In genomic region chr10:18445603-18446358, GRCm38 (mm10) we compare ENCODE assay signal across 14 mouse cellular contexts.
DNase-seq lines count a peak whose midpoint lies in the region; ATAC-seq and TF ChIP-seq lines count a peak whose summit lies in the region.
"Had no signal": no experiment of that assay in that cellular context is flagged by ENCODE, and none has a peak within 500 bp of the region (broad histone marks: within the 10 kb centered on the region; RNA-seq: fewer than 3 reads in every experiment).

No protein-coding gene starts in this region.

- peak overlapping the region; percentile 64 for H3K9ac ChIP-seq in heart, embryonic 13.5 days
- no peak overlapping the region for H3K9ac ChIP-seq in ES-E14 (ENCODE audit: insufficient read depth, low read depth, low read length, poor library complexity, severe bottlenecking)
- no peak overlapping the region for H3K9ac ChIP-seq in forebrain, embryonic 12.5 days
- H3K9ac ChIP-seq in midbrain, embryonic 12.5 days (replicated peaks), result no peak overlapping the region

- no peaks in the 10 kb centered on the region for H3K27me3 ChIP-seq in heart, embryonic 13.5 days (replicated peaks)
- H3K27me3 ChIP-seq in forebrain, embryonic 12.5 days, result no peaks in the 10 kb centered on the region
- H3K27me3 ChIP-seq in midbrain, embryonic 12.5 days, result peaks cover 28% of the 10 kb centered on the region

- no peak overlapping the region for H3K4me3 ChIP-seq in heart, embryonic 13.5 days
- H3K4me3 ChIP-seq in ES-E14 (ENCODE audit: insufficient read depth in 1 of 2, low read depth in 1 of 2, low read length in 2 of 2, poor library complexity in 1 of 2, severe bottlenecking in 1 of 2), result no peak overlapping the region
- no peak overlapping the region for H3K4me3 ChIP-seq in forebrain, embryonic 12.5 days (replicated peaks)
- no peak overlapping the region for H3K4me3 ChIP-seq in midbrain, embryonic 12.5 days
- H3K4me3 ChIP-seq: erythroblast, embryonic 14.5 days had no signal

- peak overlapping the region; percentile 96 for H3K27ac ChIP-seq in heart, embryonic 13.5 days (replicated peaks)
- peak overlapping the region; percentile 65; the same call in 1 of the 2 replicates for H3K27ac ChIP-seq in ES-E14 (ENCODE audit: insufficient read depth, low read depth, low read length, poor library complexity, severe bottlenecking)
- H3K27ac ChIP-seq in forebrain, embryonic 12.5 days, result peak overlapping the region; percentile 69
- peak overlapping the region; percentile 55; the same call in 1 of the 2 replicates for H3K27ac ChIP-seq in midbrain, embryonic 12.5 days (replicated peaks)

- H3K4me1 ChIP-seq in heart, embryonic 13.5 days, result peaks cover 70% of the 10 kb centered on the region
- peaks cover 3 to 20% of the 10 kb centered on the region in 2 experiments; a peak in 3 of 4 replicates for H3K4me1 ChIP-seq in ES-E14 (ENCODE audit: control insufficient read depth in 2 of 2, insufficient read depth in 2 of 2, low read length in 2 of 2, poor library complexity in 1 of 2)
- H3K4me1 ChIP-seq in forebrain, embryonic 12.5 days, result peaks cover 20% of the 10 kb centered on the region
- H3K4me1 ChIP-seq in midbrain, embryonic 12.5 days, result peaks cover 21% of the 10 kb centered on the region

- H3K4me2 ChIP-seq in heart, embryonic 13.5 days, result peak overlapping the region; percentile 60
- H3K4me2 ChIP-seq in forebrain, embryonic 12.5 days, result peak overlapping the region; percentile 29; the same call in 1 of the 2 replicates
- H3K4me2 ChIP-seq in midbrain, embryonic 12.5 days (replicated peaks), result peak overlapping the region; percentile 35

- in situ Hi-C loops in ES-E14 (cut with MboI; ENCODE audit: low sequenced_read_pairs in 2 of 2, unreplicated experiment in 2 of 2), result no loop called here

- WGBS in heart, embryonic 13.5 days, result 37% methylated on average over 6 of the region's 6 CpGs
- WGBS in forebrain, embryonic 12.5 days, result 20% methylated on average over 6 of the region's 6 CpGs
- 20% methylated on average over 6 of the region's 6 CpGs for WGBS in midbrain, embryonic 12.5 days

- H3K36me3 ChIP-seq in heart, embryonic 13.5 days, result no peaks in the 10 kb centered on the region
- no peaks in the 10 kb centered on the region for H3K36me3 ChIP-seq in ES-E14 (ENCODE audit: control insufficient read depth, insufficient read depth, low read length, poor library complexity, severe bottlenecking)
- H3K36me3 ChIP-seq in forebrain, embryonic 12.5 days (replicated peaks), result no peaks in the 10 kb centered on the region
- H3K36me3 ChIP-seq in midbrain, embryonic 12.5 days, result no peaks in the 10 kb centered on the region

- no peak for ATAC-seq in heart, embryonic 13.5 days (ENCODE audit: extremely low read depth, insufficient number of reproducible peaks, low FRiP score, low TSS enrichment)
- ATAC-seq in forebrain, embryonic 12.5 days (ENCODE audit: low FRiP score), result peak; percentile 75
- ATAC-seq in midbrain, embryonic 12.5 days (ENCODE audit: low FRiP score, low read depth), result peak; percentile 84
- no peak for ATAC-seq in inflammation-experienced regulatory T-cells, adult 6 months
- ATAC-seq: CD4-positive, CD25-positive, alpha-beta regulatory T cell, adult 4 months had no signal

- no peaks in the 10 kb centered on the region for H3K9me3 ChIP-seq in heart, embryonic 13.5 days
- H3K9me3 ChIP-seq in ES-E14 (ENCODE audit: control insufficient read depth, insufficient read depth, low read depth, low read length), result no peaks in the 10 kb centered on the region
- no peaks in the 10 kb centered on the region for H3K9me3 ChIP-seq in forebrain, embryonic 12.5 days
- no peaks in the 10 kb centered on the region for H3K9me3 ChIP-seq in midbrain, embryonic 12.5 days

- no peak for DNase-seq in heart, postnatal 36 days
- no peak for DNase-seq in ES-E14 (ENCODE audit: low read depth, low spot score)
- no peak for DNase-seq in kidney, postnatal 25 days
- no peak for DNase-seq in T-cell, adult 2 months (ENCODE audit: low spot score)
- DNase-seq: cerebellum, adult 11 months; kidney, postnatal 36 days; left cerebral cortex, postnatal 4 days; thymus, adult 2 months had no signal

- intact Hi-C loops in heart, postnatal 36 days (cut with DNase I), result no loop called here

TF ChIP-seq in ES-E14, 5 proteins besides CTCF, POLR2A, EP300 and RAD21:
- no peak for TF ChIP-seq MAFK (IDR thresholded peaks at IDR 0.05; ENCODE audit: insufficient read depth, low read depth, low read length)
TF ChIP-seq in ES-E14: peak in this region for 0.

Comparison
In these comparisons a context has a peak if more than half of its experiments do, and no peak if none do; other contexts are left out.
1. ATAC-seq: peak in forebrain, embryonic 12.5 days (single experiment) and midbrain, embryonic 12.5 days (single experiment); none in heart, embryonic 13.5 days (single experiment) and inflammation-experienced regulatory T-cells, adult 6 months (single experiment).
2. Peak in every context shown above with its lines, with median percentiles within 50 percentile points of each other: H3K27ac ChIP-seq and H3K4me2 ChIP-seq.